Mouse (Mus musculus): ENCODE measurements around the gene Gars. TPM values are rescaled to one million over a fixed set of nuclear protein-coding genes. Genes with fewer than 3 reads are reported as not detected.
A peak's percentile ranks its signal among the peaks of the same experiment; 100 is the strongest.

Gene Gars
- polyA plus RNA-seq (2015; fragmentation: Nextera tagmentation; extraction: Ambion mirVana), result 125 and 130 TPM in 2 replicates

DNA sequence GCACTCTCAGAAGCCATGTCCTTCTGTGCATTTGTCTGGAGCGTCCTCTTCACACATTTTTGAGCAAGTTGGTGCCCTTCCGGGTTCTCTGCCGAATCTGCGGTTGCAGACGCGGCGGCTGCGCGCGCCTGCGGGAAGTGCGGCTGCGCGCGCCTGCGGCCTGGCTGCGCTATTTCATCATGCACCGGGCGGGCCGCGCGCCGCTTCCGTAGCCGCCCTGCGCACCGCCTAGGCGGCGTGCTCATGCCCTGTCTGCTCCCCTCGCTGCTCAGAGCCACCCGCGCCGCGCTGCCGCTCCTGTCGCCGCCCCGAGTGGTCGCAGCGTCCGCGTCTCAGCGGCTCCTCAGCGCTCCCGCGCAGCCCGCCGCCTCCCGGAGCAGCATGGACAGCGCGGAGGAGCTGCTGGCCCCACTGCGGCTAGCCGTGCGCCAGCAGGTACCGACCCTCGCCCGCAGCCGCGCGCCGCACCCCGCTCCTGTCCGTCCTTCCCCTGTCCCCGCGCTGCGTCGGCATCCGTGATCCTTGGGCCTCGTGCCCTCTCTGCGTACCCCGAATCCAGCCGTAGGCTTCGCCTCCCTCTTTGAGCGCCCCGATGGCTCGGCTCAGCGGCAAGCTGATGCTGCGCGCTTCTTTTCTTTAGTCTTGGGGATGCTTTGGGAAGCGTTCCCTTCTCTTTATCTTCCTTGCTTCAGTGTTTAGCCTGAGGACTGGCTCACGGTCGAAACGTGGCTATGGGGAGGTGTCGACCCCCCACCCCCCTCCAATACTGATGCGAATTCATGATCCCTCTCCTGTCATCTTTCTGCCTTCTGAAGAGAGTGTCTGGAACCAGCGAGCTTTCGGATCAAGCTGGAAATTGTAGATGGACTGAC, at the start of gene Gars:
TSS of gene Gars (plus strand) at position 209 of the 872 bp plus-strand sequence.
- DNase-seq (ENCODE audit: low spot score), result peak; percentile 94

GRCm38 (mm10) chr6:54988141-54988540, 49.7 kb upstream of the Gars start:
- DNase-seq (ENCODE audit: low spot score), result no peak

DNA sequence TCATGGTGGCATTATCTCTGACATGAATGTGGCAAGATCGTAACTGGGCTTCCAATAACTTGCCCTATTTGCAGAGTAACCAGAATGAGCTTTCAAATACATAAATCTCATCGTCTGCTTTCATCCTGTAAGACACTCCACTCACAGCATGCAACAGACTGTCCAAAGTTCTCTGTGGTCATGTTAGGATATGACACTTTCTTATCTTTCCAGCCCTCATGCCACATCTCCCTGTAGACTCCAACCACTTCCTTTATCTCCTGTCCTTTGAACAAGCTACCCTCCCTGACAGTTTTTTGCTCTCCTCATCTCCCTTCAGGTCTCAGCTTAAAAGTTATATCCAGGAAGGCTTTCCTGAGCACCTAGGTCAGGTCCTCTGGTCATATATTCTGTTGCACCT, 46.6 kb upstream of the Gars start:
- DNase-seq (ENCODE audit: low spot score), result no peak

GRCm38 (mm10) chr6:54992141-54992540, 45.7 kb upstream of the Gars start:
- no peak for DNase-seq (ENCODE audit: low spot score)

GRCm38 (mm10) chr6:54992734-54993260, 45.0 kb upstream of the Gars start, which contains the start of gene Ggct:
Gene Ggct (minus strand): TSS chr6:54992950.
- peak; percentile 95 for DNase-seq (ENCODE audit: low spot score)

GRCm38 (mm10) chr6:54996361-54996760, 41.4 kb upstream of the Gars start:
- DNase-seq (ENCODE audit: low spot score), result no peak

- no peak for DNase-seq (ENCODE audit: low spot score)
Measured at GRCm38 (mm10) chr6:54997726-54998125, 40.1 kb upstream of the Gars start.

- DNase-seq (ENCODE audit: low spot score), result no peak
Measured at GRCm38 (mm10) chr6:55001320-55001719, 36.5 kb upstream of the Gars start.

DNA sequence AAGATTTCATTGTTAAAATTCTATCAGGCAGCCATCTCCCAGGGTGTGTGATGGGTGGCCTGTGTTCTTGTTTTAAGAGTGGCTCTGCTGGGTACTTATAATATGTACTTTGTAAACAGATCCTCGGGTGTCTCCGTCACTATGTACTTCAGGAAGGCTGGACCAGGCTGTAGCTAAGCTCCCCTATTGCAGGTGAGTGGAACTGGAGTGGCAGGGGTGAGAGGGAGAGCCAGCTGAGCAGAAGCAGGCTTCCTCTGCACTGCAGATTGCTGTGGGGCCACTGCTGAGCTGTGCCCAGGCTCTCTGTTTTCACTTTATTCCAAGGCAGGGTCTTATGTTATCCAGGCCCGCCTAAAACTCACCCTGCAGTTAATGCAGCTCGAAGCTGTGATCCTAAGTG, 35.4 kb upstream of the Gars start:
- DNase-seq (ENCODE audit: low spot score), result no peak

DNA sequence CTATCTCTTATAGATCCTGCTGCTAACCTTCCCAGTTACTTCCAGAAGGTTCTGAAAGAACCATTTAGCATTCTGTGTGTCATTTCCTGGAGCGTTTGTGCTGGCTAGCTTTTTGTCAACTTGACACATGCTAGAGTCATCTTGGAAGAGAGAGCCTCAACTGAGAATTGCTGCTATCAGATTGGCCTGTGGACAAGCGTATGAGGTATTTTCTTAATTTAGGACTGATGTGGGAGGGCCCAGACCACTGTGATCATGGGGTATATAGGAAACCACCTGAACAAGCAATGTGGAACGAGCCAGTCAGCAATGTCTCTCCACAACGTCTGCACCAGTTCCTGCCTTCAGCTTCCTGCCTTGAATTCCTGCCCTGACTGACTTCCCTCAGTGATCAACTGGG, 34.2 kb upstream of the Gars start:
- DNase-seq (ENCODE audit: low spot score), result no peak

DNA sequence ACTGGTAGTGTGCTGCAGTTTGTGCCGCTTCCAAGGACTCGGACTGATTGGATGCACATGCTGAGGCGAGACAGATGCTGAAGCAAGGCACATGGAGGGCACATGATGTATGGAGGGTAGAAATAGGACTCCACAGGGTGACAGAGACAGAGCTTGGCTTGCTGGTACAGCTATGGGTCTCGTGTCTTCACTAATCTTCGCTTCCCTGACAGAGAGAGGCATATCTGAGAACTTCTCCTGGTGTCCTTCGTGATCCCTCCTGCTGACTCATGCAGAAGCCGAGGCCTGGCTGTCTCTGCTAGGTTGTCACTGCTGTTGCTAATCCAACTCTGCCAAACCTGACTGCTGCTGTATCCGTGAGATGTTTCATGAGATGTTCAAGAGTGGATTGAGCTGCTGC, 29.4 kb upstream of the Gars start:
- no peak for DNase-seq (ENCODE audit: low spot score)

DNA sequence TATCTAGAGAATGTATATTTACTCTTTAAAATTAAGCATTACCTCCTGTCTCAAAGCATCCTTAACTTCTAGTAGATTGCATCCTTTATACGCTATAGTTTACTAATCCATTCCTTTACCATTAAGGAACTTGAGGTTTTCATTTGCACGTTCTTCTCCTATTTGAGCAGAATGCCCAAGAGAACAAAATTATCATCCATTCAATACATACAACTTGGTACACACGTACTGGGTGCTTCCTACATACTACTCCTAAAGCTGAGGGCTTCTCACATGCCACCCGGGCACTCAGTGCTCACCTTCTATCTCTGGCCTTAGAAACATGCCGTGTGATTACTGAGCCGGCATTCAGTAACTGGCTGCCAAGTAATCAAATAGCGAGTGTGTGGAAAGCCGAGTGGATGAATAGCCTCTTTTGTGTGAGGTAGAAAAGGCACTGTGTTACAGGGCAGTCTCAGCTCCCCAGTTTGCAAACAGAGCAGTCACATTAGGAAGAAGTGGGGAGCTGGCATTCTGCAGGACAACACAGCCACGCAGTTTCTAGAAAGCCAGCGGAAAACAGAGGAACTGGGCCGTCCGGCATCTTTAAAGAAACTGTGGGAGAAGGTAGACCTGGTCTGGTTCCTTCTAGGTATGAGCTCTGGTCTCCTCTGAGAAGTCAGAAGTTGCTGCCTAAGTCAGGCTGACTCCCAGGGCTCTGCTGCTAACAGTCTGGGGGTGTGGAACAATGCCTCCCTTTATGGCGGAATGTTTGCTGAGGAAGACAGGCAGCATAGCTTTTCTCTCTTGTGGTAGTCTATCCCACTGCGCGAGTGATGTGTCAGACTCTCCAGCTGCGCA, 28.2 kb upstream of the Gars start:
- DNase-seq (ENCODE audit: low spot score), result no peak

- no peak for DNase-seq (ENCODE audit: low spot score)
Measured at GRCm38 (mm10) chr6:55010330-55011091, 27.3 kb upstream of the Gars start.

DNA sequence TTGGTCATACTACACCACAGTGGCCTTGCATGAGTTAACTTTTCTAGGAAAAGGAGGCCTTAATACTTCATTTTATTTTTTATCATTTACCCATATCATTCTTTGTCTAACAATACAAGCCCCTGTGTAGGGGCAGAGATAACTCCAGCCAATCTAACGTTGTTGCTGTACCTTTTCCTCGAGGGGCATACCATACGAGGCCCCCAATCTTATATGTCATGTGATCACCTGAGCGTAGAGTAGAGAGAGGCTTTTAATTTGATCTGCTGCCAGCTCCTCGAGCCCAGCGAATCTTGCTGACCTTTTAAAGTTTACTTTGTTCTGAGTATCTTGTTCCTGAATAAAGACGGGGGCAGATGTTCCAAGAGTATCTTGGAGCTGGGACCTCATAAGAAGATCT, 25.3 kb upstream of the Gars start:
- no peak for DNase-seq (ENCODE audit: low spot score)

DNA sequence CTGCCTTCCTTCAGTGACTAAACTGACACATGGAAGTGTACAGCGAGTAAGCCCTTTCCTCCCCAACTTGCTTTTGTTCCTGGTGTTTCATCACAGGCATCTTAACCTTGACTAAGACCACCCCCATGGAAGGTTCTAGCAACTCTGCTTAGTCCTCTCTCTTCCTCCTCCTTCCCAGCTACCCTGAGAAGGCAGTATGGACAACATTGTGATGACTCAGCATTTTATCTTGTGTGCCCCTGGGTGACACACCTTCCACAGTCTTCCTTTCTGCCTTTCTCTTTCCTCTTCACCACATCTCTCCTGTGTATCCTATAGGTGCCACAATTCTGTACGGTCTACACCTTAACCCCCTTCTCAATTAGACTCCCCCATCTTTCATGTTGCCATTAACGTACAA, 23.6 kb upstream of the Gars start:
- DNase-seq (ENCODE audit: low spot score), result no peak

GRCm38 (mm10) chr6:55016236-55016635, 21.6 kb upstream of the Gars start:
- peak; percentile 57 for DNase-seq (ENCODE audit: low spot score)

DNA sequence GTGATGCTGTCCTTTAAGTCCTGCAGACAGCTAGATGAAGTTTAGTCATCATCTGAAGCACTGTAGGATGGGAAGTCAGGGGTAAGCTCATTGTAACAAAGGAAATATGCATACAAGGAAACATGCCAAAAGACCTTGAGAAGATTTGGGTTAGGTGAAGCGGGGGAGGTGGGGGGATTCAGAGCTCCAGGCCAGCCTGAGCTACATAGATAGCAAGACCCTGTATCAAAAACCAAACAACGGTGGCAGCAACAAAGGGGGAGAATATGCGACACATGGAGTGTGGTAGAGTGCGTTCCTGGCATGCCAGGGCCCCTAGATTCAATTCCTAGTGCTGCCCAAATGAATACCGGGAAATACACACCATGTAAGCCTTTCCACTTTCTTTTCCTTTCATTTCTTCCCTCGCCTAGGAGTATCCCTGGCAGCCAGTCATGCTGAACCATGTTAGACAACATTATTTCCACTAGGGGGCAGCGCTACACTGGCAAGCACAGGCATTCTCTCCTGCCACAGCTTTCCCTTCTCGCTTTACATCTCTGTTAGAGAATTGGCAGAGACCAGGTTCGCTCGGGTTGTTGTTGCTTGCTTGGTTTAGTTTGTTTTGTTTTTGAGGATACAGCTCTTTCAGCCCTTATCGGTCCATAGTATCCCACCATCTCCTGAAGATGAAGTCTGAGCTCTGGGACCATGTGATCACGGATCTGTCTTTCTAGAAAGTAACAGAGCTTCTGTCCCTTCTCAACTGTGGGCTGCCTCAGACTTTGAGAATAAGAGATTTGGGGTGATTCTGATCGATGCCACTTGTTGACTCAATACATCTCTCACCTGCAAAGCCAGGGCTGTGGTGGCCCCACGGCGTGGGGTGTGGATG, 20.9 kb upstream of the Gars start:
- DNase-seq (ENCODE audit: low spot score), result peak; percentile 72

GRCm38 (mm10) chr6:55018417-55018816, 19.4 kb upstream of the Gars start:
- DNase-seq (ENCODE audit: low spot score), result no peak

- DNase-seq (ENCODE audit: low spot score), result no peak
Measured at GRCm38 (mm10) chr6:55021806-55022205, 16.0 kb upstream of the Gars start.

- no peak for DNase-seq (ENCODE audit: low spot score)
Measured at GRCm38 (mm10) chr6:55027642-55028041, 10.2 kb upstream of the Gars start.

Data from thymus, postnatal 0 days (tissue).